Mouse (Mus musculus) lung, postnatal 0 days (tissue): ENCODE data around the gene Dapp1.

Source experiments
- CTCF ChIP-seq: IDR thresholded peaks from 2 replicates; pipeline ENCODE4 v1.5.1; 2016; ENCODE audit warnings: antibody characterized with exemption, mild to moderate bottlenecking
- EP300 ChIP-seq: IDR thresholded peaks from 2 replicates; pipeline ENCODE4 v1.6.1; 2016; ENCODE audit warnings: antibody characterized with exemption, mild to moderate bottlenecking, control low read depth

- TF ChIP-seq EP300 (no peak), CTCF (no peak)
These were observed 63.6 kb downstream of the Dapp1 start for GRCm38 (mm10) chr3:137917694-137918171.
